Mouse (Mus musculus) megakaryocyte-erythroid progenitor cell, adult 5 weeks (primary cell): ENCODE data around the gene Clk4. TPM values are rescaled to one million over a fixed set of nuclear protein-coding genes. Genes with fewer than 3 reads are reported as not detected.

Experiments used
- polyA plus RNA-seq: library from polyadenylated mRNA; stranded (reverse); fragments of >175 nt; gene quantifications from 2 replicates; pipeline ENCODE4 v1.2.3, GENCODE M21; 2012

The Clk4 gene
- 5.7 and 6.3 TPM in 2 replicates for polyA plus RNA-seq

GRCm38 (mm10) chr11:51261680-51262219 lies at the start of gene Clk4:
Gene Clk4, plus strand, starts transcription at chr11:51261730.

GRCm38 (mm10) chr11:51220308-51220707 lies 41.2 kb upstream of the Clk4 start, which contains the start of gene Gm12569:
Gene Gm12569, plus strand, starts transcription at chr11:51220473.

DNA sequence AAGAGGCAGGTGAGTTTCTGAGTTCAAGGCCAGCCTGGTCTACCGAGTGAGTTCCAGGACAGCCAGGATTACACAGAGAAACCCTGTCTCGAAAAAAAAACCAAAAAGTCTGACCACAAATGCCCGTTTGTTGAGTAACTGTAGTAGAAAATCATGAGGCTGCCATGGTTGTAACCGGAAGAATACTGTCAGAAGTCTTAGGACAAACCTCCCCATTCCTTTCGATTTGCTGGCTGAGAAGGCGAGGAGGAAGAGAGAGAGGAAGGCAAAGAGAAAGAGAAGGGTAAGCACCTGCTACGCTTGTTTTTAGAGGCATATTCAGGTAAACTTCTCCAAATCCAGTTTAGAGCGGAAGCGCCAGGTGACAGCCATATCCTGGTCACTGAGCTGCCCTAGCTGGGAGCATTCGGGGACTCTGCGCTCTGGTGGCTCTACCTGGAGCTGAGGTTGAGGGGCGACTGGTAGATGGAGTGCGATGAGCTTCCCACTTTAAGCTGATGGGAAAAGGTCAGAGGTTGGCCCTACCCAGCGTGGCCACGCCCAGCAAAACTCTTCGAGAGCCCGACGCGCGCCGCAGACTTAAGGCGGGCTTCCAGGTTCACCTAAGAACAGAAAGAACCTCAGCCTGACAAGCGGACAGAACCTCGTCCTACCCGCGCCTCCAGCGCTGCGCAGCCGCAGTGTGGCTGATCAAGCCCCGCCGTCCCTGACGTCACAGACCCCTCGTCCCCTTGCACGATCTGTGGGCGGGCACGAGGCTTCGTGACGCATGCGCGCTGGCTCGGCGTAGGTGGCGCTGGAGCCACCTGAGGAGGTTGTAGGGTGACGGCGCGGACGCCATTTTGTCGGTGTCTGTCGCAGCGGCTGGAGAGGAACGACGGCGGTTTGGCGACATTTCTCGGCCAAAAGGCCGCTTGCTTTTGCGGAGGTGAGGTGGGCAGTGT lies 1.1 kb downstream of the Clk4 start, which contains the start of gene BC049762:
Gene BC049762 (minus strand): TSS at position 705 of the 944 bp plus-strand sequence.

GRCm38 (mm10) chr11:51289564-51290041 lies 28.1 kb downstream of the Clk4 start, which contains the start of gene Col23a1:
Gene Col23a1, plus strand, starts transcription at chr11:51289920.

Other genes with a start within 250 kb of the Clk4 start
- not detected in 2 replicates for gene Olfr54, start 247.5 kb upstream of the Clk4 start, polyA plus RNA-seq
- not detected in 2 replicates for gene Olfr1375, start 213.6 kb upstream of the Clk4 start, polyA plus RNA-seq
- gene Zfp354a, start 202.5 kb upstream of the Clk4 start, polyA plus RNA-seq = 0.01 TPM in 1 of 2 replicates, not detected in the other
- gene Gm12569, start 41.3 kb upstream of the Clk4 start, polyA plus RNA-seq = not detected in 2 replicates
- gene BC049762, start 1.3 kb downstream of the Clk4 start, polyA plus RNA-seq = 0.12 and 0.30 TPM in 2 replicates
- 0.06 and 0.12 TPM in 2 replicates for gene Col23a1, start 28.2 kb downstream of the Clk4 start, polyA plus RNA-seq